Mouse (Mus musculus) cortical plate, adult 2 months (tissue): ENCODE data around the gene Klrb1b. TPM values are rescaled to one million over a fixed set of nuclear protein-coding genes. Genes with fewer than 3 reads are reported as not detected.
A peak's percentile ranks its signal among the peaks of the same experiment; 100 is the strongest.
"Not testable (repeated sequence)": the region's sequence is repeated elsewhere in the genome, so short reads cannot be mapped to it uniquely, and the experiment has no call there.

ENCODE experiments used
- H3K27ac ChIP-seq: fragments of 200-500 bp; 2 replicates; pipeline ENCODE4 v1.5.1; 2012; ENCODE audit warnings: low read length, control low read depth, inconsistent platforms; ENCODE audit not compliant: insufficient read depth
- H3K4me1 ChIP-seq: fragments of 200-500 bp; 2 replicates; pipeline ENCODE4 v1.6.1; 2011; ENCODE audit warnings: low read length; ENCODE audit not compliant: control insufficient read depth, insufficient read depth
- H3K4me3 ChIP-seq: fragments of 200-500 bp; 2 replicates; pipeline ENCODE4 v1.5.1; 2011; ENCODE audit warnings: mild to moderate bottlenecking, low read length, control low read depth; ENCODE audit not compliant: insufficient read depth
- CTCF ChIP-seq: fragments of 200-500 bp; IDR thresholded peaks from 2 replicates; pipeline ENCODE4 v1.5.1; 2011; ENCODE audit warnings: mild to moderate bottlenecking, control low read depth, low read length; ENCODE audit not compliant: insufficient read depth; ENCODE audit errors: extremely low read depth
- POLR2A ChIP-seq: fragments of 200-500 bp; IDR thresholded peaks from 2 replicates; pipeline ENCODE4 v1.6.1; 2011; ENCODE audit warnings: mild to moderate bottlenecking, low read length, control low read depth; ENCODE audit not compliant: insufficient read depth; ENCODE audit errors: extremely low read depth
- polyA plus RNA-seq: library from polyadenylated mRNA; depleted of rRNA; stranded (reverse); fragments of >200 nt; gene quantifications from 2 replicates; pipeline ENCODE4 v1.2.3, GENCODE M21; 2012; rRNA removed

The Klrb1b gene
- polyA plus RNA-seq, 1 experiment: not detected

DNA sequence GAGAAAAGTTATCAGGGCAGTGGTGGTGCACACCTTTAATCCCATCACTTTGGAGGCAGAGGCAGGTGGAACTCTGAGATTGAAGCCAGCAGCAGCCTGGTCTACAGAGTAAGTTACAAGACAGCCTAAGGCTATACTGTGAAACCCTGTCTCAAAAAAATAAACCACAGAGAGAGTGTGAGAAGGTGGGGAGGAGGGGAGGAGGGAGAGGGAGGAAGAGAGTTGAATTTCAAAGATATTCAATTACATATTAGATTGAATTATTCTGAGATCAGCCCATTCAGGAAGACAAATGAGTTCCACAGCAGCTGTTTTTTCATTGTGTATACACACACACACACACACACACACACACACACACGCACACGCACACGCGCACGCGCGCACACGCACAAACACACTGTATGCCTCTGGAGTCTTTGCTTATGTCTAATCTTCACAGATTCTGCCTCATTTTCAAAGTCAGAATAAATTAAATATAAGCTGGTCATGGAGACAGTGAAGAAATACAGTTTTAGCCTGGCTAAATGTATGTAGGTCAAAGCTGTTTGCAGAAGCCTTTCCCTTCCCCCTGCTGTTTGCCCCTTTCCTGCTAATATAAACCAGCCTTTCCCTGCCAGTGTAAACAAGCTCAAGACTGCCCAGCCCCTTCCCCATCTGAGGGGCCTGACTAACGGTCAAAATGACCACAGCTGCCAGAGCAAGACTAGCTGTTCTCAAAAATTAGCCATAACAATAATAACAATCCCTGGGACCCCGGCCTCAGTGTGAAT is 56.5 kb downstream of the Klrb1b start:
- TF ChIP-seq POLR2A (no peak), CTCF (no peak)
- H3K27ac ChIP-seq: no peak overlapping the region
- H3K4me1 ChIP-seq: no peaks in the 10 kb centered on the region
- no peak overlapping the region for H3K4me3 ChIP-seq

DNA sequence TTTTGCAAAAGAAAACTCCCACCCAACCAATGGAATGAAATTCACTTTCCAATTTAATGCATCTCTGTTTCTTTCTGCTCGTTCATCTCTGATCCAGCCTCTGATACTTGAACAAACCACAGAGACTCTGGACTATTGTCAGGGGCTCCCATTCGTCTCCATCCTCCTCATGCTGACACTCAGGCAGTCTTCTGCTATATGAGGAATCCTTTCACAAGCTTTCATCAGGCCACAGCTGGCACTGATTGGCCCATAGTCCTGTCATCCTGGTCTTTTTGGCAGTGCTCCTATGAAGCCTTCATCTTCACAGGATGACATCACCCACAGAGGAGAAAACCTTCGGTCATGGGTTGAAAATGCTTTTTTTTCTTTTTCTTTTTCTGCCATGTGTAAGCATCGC is 58.1 kb downstream of the Klrb1b start:
- TF ChIP-seq CTCF (no peak), POLR2A (no peak)
- no peak overlapping the region for H3K4me3 ChIP-seq
- no peak overlapping the region for H3K27ac ChIP-seq
- H3K4me1 ChIP-seq: no peaks in the 10 kb centered on the region

DNA sequence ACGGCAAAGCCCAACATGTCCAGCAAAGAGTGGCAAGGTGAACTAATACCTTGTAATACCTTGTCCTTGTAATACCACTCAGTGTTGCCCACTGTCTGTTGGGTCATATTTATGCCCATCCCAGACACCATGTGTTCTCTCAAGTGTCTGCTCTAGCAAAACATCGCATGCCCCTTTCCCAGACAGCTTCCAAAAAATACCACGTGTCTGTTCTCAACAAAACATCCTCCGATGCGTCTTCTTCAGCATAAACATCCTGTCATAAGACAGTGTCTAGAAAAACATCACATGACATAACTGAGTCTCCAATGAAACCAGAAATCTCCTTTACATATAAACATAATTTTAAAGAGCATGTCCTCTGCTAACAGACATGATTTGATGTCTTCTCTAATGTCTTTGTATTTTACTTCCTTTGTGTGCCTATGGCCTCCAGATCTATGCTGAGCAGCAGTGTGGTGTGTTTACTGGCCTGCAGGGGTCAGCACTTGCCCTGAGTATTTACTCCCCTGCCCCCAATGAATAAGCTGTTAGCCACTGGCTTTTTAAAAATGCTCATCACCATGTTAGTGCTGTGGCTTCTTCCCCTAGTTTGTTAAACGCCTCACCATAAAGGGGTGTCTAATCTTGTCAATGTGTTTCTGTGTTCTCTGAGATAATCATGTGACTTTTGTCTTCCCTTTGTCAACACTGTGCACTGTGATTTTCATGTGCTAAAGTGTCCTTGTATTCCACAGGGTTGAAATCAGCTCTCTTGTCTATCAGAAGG is 59.5 kb downstream of the Klrb1b start:
- not testable (repeated sequence) for H3K27ac ChIP-seq, H3K4me3 ChIP-seq, H3K4me1 ChIP-seq
- peak; percentile 39 for TF ChIP-seq CTCF

DNA sequence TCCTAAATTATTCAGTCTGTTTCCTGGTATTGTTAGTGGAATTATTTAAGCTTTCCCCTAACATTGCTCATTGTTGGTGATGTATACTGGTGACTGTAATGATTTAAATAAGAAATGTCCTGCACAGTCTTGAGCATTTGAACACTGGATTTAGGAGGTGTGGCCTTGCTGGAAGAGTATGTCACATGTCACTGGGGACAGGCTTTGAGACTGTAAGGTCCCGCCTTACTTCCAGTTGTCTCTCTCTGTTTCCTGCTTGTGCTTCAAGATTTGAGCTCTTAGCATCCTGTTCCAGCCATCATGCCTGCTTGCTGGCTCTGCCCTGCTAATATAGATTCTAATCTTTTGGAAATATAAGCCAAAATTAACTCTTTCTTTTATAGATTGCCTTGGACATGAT is 60.9 kb downstream of the Klrb1b start:
- no peaks in the 10 kb centered on the region for H3K4me1 ChIP-seq
- H3K4me3 ChIP-seq: no peak overlapping the region
- H3K27ac ChIP-seq: no peak overlapping the region
- TF ChIP-seq POLR2A (no peak), CTCF (no peak)

DNA sequence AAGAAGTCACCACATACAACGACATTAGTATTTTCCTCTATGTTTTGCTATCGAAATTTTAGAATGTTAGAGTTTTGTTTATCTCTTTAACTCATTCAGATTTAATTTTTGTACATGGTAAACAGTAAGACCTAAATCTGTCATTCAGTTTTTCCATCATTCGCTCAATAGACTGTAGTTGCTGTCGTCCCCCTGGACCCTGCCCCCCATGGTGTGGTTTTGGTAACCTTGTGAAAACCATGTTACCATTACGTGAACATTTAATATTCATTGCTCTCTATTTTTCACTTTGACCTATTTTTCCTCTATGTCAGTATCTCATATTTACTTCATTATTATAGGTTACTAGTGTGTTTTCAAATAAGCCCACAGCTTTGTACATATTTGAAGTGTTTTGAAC is 61.5 kb downstream of the Klrb1b start:
- Histone ChIP-seq H3K27ac (no peak overlapping the region), H3K4me3 (peak overlapping the region; percentile 70), H3K4me1 (no peaks in the 10 kb centered on the region)
- TF ChIP-seq CTCF (no peak), POLR2A (no peak)

DNA sequence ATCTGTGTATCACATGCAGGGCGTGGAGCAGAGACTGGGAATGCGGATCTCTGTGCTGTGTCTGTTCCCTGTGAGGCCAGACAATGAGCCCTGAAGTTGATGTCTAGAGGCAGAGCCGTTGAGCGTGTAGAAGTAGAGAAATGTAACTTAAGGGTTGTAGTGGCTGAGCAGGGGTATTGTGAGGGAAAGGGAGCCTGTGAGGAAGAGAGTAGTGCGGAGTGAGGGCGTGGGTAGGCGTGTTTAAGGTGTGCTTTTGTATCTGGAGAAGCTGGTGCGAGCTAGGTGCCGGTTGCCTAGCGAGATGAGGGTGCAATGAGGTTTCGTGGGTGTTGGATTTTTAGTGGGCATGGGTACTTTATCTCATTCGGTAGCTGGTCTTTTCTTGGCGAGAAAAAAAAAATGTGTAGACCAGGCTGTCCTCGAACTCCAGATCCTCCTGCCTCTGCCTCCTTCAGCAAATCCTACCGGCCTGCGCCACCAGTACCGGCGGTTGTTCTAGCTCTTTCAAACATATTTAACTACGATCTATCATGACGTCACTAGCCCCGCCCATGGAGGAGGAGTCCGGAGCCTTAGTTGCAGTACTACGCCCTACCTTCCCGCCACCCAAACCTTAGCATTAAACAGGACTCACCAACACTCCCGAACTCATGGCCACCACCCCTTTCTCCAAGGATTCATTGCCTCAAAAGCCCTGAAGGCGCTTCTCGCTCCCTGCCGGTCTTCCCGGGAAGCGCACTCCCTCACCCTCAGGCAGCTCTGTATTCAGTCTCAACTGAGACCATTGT is 62.2 kb downstream of the Klrb1b start:
- Histone ChIP-seq H3K4me3 (peak overlapping the region; percentile 70), H3K4me1 (no peaks in the 10 kb centered on the region), H3K27ac (0 out of 2 replicates have a peak overlapping the region, but pooled peaks have one; percentile 5)
- TF ChIP-seq CTCF: peak; percentile 62
- TF ChIP-seq POLR2A: peak; percentile 74; the same call in 1 of the 2 replicates

Other genes starting within 250 kb of the Klrb1b start
- gene A2ml1, start 244.7 kb downstream of the Klrb1b start, polyA plus RNA-seq: 30.6 and 32.4 TPM in 2 replicates
- gene Klrb1a, start 202.8 kb downstream of the Klrb1b start, polyA plus RNA-seq: not detected in 2 replicates
- gene Clec2h, start 163.9 kb downstream of the Klrb1b start, polyA plus RNA-seq: not detected in 2 replicates
- gene Klrb1, start 103.3 kb downstream of the Klrb1b start, polyA plus RNA-seq: not detected in 2 replicates
- 0.04 and 0.19 TPM in 2 replicates for gene Klrb1c, start 37.1 kb downstream of the Klrb1b start, polyA plus RNA-seq
- gene Gm44511, start within 50 bp of the Klrb1b start, polyA plus RNA-seq: not detected in 2 replicates
- 0.08 TPM in 1 of 2 replicates, not detected in the other for gene Clec2i, start 61.3 kb upstream of the Klrb1b start, polyA plus RNA-seq
- 2.0 and 2.2 TPM in 2 replicates for gene BC035044, start 64.8 kb upstream of the Klrb1b start, polyA plus RNA-seq
- gene Clec2g, start 108.0 kb upstream of the Klrb1b start, polyA plus RNA-seq: not detected in 2 replicates
- 0.09 TPM in 1 of 2 replicates, not detected in the other for gene Klrb1f, start 219.6 kb upstream of the Klrb1b start, polyA plus RNA-seq